Mouse (Mus musculus): ENCODE results near the gene Slc44a1.

Gene Slc44a1

DNA sequence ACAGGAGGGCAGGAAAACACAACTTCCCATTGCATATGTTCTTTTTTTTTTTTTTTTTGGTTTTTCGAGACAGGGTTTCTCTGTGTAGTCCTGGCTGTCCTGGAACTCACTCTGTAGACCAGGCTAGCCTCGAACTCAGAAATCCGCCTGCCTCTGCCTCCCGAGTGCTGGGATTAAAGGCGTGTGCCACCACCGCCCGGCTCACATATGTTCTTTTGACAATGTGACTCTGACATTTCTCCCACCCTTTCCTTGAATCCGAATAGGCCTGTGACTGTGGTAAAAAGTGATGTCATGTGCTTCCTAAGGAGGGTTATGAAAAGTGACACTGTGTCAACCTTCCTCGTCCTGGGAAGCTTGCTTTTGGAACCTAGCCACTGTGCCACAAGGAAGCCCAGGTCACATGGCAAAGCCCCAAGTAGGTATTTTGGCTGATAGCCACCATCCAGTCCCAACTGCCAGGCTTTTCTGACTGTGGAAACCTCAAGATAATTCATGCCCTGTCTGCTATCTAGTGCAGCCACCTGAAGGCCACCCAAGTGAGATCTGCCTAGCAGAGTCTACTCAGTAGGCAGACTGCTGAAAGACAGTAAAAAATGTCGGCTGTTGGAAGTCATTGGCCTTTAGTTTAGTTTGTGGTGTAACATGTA is 8.5 kb upstream of the Slc44a1 start:
- no peak for DNase-seq (ENCODE audit: low spot score in 2 of 2)

DNA sequence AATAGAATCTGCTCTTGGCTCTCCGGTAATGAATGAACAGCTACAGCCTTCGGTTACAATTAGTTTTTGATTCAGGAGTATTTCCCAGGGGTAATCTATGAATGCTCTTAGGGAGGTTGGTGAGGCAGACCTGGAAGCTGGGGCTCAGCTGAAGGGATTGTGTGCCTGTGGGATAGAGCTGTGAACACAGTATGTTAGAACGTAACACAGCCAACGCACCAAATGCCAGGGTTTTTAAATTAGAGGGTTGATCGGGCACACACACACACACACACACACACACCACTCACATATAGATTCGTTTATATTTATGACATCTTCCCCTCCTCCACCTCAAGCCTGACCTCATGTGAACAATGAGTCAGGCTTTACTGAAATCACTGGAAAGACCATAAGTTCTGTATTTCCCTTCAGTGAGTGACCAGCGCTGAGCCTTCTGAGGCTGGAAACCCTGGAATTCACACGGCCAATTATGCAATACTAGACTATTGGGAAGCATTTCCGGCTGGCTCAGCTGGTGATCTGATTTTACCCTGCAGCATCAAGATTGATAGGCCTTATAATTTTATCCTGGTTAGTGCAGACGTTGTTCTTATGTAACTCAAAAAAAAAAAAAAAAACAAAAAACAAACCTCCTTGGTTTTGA is 3.0 kb upstream of the Slc44a1 start:
- peak in 1 of 2 experiments; percentile 20 for DNase-seq (ENCODE audit: low spot score in 2 of 2)

DNA sequence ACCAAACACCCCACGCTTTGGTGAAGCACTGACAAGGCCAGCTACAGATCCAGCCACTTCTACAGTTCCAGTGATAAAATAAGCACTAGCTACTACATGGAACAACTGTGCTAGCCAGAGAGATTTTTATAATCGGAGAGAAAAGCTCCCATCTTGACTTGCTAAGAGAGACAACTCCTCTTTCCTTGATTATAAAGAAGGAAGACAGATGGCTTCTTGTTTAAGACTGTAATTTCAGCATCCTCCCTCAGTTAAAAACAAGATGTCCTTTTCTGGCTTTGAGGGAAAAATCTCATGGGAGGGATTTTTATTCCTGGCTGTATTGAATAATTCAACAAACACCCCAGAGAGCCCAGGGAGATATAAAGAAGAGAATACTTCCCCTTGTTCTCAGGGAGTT is 1.8 kb upstream of the Slc44a1 start:
- DNase-seq (ENCODE audit: low spot score in 2 of 2): no peak

DNA sequence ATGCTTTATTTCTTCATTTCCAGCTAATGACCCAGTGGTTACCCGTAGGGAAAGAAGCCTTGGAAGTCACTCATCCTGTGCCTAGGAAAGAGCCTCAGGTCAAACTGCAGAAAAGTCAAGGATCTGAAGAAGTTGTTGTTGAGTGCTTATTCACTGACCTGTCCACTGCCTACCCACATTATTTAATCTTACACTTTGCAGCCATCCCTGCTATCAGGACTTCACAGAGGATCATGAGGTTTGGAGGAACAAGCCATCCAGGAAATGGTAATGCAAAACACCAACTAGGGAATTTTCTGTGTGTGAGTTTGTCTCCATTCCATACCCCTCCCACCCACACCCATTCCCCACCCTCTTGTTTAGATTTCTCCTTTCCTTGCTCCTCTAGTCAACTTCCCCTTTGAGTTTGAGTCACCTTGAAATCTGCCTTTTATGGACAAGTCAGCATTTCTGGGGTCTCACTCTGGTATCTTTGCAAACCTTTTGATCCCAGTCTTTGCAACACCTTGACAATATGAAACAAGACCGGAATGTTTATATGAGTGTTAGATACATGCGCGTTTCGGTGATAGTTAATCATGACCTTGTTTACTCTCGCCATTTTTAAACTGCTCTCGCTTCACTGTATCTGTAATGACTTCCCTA is 1.3 kb upstream of the Slc44a1 start:
- no peak for DNase-seq (ENCODE audit: low spot score in 2 of 2)

DNA sequence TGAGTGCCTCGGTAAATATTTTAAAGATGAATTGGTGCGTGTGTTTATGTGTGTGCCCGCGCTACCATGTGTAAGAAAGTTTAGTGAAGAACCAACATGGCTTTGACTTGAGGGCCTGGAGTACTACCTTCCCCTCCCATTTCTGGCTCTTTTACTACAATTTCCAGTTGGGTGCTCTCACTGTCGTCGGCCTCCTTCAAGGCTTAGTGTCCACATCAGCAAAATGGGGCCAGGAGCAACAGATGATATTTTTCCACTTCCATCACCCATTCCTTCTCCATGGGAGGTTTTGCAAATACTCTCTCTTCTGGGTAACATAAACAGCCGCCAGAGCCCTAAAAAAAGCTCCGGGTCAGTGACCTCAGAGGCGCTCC is 590 bp upstream of the Slc44a1 start:
- no peak for DNase-seq (ENCODE audit: low spot score in 2 of 2)

DNA sequence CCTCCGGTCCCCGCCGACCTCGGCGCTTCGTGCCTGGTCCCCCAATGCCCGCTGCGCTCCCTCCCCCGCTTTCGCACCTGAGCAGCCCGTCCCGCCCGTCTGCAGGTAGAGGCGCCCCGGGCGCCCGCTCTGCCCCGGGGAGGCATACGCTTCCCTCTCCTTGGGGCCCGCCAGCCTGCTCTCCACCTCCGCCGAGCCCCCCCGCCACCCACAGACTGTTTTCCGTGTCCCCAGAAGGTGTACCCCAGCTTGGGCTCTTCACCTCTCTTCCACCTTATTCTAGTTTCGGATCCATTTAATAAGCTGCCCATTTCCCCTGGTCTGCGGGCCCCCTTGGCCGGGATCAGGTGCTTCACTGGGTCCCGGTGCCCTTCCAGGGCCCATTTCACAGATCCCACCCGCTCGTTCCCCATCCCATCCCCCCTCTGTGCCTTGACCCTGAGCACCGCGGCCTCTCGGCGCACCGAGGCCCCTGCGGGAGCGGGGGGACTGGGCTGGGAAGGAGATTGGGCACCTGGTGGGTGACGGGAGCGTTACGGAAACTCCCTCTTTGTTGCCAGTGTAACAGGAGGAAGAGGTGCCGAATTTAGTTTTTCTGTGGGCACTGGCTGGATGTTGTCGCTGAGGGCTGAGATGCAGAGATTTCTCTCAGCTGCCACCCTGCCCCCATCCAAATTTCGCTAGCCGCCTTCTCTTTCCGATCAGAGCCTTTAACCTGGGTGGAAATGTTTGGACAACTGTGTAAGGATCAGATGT is 781 bp downstream of the Slc44a1 start:
- peak; percentile 54 to 57 for DNase-seq (ENCODE audit: low spot score in 2 of 2)

DNA sequence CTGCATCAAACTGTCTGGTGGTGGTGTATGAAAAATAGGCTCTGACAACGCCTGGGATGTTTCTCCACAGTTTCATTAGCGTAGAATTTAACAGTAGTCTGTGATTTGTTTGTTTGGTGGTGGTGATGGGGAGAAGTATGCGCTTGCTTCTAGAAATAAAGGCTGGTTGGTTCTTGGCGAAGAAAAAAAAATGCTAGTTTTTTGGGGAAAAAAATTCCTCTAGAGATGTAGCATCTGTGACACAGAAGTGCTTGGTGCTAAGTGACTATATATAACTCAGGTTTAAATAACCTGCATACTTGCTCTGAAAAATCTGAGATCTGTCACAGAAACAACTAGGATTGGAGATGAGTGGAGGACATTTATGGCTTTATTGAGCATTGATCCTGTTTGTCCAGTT is 1.5 kb downstream of the Slc44a1 start:
- DNase-seq (ENCODE audit: low spot score in 2 of 2): no peak

DNA sequence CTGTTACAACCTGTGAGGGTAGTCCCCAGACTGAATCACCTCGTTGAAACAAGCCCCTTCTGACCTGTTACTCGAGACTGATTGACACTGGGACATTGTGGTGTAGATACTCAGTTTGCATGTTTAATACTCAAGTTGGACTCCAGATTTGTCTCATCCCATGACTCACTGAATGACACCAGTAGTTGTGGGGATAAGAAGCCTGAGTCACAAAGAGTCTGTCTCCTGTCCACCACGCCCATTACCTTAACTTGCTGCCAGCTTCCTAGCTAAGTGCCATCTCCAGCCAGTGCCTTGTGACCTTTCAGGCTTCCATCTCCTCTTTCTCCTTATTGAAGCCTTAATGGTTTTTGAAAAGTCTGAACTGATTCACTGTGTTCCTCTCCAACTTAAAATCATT is 6.0 kb downstream of the Slc44a1 start:
- DNase-seq (ENCODE audit: low spot score in 2 of 2): no peak

DNA sequence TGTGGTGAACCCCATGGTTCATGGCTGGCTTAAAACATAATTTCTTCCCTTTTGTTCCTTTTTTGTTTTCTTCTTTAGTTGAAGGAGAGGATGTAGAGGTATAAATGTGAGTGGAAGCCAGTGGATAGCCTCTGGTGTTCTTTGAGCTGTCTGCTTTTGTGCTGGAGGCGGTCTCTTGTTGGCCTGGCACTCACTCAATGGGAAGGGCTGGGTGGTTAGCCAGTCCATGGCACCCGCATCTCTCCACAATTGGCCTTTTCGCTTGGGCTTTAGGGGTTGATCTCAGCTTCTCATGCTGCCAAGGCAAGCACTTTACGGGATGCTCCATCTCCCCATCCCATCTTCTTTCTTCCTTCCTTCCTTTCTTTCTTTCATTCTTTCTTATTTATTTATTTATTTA is 7.6 kb downstream of the Slc44a1 start:
- no peak for DNase-seq (ENCODE audit: low spot score in 2 of 2)

DNA sequence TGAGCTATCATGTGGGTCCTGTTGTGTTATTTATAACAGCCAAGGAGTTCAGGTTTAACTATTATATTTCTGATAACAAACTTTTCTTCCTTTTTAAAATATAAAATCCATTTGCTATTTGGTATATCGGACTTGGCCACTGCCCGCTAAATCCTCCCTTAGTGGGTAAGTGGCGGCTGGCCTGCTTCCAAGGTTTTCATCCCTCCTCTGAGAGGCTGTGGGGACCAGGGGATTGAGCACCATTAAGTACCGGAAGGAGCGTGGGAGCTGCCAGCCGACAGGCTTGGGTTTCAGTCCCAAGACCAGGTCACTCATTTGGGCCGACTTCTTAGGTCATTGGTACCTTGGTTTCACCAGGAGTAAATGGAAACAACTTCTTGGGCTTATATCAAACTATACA is 10.5 kb downstream of the Slc44a1 start:
- no peak for DNase-seq (ENCODE audit: low spot score in 2 of 2)

DNA sequence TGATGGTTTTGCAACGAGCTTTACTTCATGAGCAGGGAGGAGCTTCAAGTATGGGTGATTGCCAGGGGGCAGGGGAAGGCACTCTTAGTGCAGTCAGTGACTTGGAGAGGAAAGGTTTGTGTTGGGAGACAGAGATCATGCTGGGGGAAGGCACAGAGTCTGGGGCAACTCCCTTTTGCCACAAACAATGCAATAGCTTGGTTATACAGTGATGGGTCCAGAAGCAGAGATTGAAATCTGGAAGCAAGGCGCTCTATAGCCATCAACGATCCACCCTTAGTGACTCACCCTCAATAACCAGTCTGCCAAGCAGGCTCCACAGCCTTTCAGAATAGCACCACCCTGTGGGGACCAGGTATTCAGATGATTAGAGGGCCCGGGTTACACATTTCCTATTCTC is 11.7 kb downstream of the Slc44a1 start:
- DNase-seq (ENCODE audit: low spot score in 2 of 2): no peak

DNA sequence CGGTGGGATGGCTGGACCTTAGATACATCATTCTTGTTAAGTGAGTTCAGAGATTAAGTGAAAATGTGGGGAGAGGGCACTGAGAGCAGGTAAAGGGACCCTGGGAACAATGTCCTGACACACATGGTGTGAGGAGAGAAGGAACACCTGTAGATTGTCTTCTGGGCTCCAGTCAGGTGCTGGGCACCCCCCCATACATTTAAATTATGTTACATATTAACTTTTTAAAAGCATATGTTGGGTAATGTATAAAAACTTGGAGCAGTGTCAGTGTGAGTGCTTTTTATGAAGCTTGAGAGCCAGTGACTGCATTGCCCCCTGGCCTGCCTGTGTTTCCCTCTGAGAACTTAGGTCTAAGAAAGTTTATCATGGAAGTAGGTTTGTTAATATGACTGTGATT is 12.2 kb downstream of the Slc44a1 start:
- no peak for DNase-seq (ENCODE audit: low spot score in 2 of 2)

DNA sequence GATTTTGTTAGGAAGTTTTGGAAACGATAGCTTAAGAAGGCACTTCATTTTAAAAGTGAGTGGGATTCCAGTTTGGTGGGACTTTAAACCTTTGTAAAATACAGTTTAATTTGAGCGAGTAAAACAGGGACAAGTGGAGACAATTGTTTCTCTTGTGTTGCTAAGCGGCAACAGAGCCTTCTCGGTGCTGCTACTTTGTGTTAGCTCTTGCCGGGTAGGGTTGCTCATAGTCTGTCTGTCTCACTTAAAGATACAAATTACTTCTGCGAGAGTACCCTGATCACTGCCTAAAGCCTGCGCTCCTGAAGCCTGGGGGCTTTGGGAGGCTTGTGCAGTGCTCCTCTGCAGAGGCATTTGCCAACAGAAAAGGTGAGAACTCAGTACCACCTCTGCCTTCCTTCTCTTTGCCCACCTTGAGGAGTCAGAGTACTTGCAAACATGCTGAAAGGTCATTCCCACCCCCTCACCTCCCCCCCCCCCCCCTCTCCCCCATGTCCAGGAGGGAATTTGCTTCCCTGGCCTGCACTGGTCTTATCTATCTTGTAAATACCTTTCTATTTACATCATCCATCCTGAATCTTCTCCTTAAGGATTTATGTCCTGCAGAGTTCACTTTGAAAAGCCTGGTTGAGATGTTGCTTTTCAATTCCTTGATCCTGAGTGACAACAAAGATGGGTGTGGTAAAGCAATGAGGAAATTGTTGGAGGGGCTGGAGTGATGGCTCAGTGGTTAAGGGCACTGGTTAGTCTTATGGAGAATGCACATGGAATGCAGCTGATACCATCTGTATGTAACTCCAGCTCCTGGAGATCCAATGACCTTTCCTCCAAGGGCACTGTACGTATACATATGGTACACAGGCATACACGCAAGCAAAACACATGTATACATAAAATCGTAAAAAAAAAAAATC is 13.0 kb downstream of the Slc44a1 start:
- DNase-seq (ENCODE audit: low spot score in 2 of 2): no peak

DNA sequence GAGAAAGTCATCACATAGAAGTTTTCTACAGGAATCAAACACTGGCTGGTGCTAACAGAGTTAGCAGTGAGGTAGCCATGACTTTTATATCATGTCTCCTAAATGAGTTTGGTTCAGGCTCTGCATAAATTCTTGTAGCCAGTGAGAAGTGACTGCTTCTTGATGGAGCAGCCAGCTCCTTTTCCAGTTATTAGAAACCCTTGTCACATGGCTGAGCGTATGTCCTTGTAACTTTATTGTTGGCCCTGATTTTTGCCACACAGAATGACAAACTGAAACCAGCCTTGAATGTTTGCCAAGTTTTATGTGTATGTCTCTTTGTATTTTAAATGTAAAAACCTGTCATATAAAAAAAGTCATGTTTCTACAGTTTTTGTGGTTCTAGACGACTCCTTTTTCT is 15.7 kb downstream of the Slc44a1 start:
- DNase-seq (ENCODE audit: low spot score in 2 of 2): no peak

DNA sequence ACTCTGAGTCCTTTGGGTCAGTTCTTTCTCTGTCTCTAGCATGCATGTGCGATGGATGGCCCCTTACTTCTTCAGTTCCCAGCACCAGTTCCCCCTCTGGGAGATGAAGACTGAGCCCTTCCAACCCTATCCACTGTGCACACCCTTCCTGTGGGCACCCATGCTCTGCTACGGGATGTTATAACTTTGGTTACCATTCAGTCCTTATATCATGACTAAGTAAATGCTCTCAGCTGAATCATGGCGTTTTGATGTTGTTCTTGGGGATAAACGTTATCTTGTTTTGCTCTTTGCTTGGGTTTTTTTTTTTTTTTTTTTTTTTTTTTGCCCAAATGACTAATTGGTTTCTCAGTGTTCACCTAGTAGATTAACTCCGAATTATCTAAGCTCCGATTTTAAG is 16.4 kb downstream of the Slc44a1 start:
- DNase-seq (ENCODE audit: low spot score in 2 of 2): no peak

DNA sequence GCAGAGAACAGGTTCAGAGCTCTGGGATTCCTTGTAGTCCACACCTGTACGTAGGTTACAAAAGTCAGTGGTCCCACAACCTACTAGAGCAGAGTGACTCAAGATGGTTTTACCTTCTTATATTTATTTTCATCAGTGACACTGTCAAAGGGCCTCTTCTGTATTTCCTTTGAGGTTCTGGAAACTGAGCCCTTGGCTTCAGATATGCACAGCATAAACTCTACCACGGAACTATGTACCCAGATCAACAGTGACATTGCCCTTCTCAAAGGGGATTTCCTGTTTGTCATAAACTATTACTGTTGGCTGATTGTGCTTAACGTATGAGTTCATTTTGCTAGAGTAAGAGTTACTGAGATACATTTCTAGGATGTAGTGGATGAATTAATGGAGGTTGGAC is 18.3 kb downstream of the Slc44a1 start:
- DNase-seq (ENCODE audit: low spot score in 2 of 2): no peak

DNA sequence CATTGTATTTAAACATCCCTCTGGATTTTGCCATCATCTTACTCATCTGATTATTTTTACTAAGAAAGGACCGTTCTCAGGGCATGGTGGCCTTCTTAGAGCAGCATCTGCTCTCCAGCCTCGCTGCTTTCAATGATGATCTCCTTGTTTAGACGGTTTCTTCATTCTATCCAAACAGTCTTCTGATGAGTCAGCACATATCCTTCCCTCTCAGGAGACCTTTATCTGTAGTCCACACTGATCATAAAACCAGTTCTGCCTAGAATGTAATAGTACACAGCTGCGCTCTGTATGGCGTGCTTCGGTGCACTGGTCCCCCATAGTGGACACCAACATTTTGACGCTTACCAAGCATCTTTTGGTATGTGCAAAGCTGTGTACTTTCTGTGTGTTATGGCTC is 19.5 kb downstream of the Slc44a1 start:
- no peak for DNase-seq (ENCODE audit: low spot score in 2 of 2)

DNA sequence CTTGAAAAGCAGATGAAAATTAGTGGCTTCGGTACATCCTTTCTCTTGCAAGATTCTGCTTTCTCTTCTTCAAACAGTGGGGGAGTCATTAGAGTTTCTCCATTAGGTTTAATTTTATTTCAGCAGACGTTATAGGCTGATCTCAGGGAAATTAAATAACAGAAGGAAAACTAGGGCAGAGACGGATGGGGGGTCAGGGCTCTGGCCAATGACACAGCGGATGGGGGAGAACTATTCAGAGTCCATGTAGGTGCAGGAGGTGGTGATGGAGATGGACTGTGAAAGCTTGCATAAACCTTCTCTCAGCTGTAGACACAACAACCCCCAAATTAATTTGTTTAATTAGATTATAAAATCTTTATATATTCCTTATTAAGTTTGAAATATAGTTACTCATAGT is 20.8 kb downstream of the Slc44a1 start:
- no peak for DNase-seq (ENCODE audit: low spot score in 2 of 2)

DNA sequence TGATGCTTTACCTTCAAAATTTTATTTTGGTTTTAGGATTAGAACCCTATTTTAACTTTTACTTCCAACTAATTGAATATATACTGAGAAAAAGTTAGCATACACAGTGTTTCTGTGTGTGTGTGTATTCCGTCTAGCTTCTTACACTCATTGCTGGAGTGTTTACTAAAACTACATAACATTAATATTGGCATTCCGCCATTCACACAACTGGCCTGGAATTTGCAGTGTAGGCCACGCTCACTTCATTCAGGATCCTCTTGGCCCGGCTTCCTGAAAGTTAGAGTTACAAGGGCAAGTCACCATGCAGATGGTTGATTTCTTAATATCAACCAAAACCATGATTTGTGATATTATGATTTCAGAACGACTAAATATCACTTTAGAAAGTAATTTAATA is 21.9 kb downstream of the Slc44a1 start:
- no peak for DNase-seq (ENCODE audit: low spot score in 2 of 2)

DNA sequence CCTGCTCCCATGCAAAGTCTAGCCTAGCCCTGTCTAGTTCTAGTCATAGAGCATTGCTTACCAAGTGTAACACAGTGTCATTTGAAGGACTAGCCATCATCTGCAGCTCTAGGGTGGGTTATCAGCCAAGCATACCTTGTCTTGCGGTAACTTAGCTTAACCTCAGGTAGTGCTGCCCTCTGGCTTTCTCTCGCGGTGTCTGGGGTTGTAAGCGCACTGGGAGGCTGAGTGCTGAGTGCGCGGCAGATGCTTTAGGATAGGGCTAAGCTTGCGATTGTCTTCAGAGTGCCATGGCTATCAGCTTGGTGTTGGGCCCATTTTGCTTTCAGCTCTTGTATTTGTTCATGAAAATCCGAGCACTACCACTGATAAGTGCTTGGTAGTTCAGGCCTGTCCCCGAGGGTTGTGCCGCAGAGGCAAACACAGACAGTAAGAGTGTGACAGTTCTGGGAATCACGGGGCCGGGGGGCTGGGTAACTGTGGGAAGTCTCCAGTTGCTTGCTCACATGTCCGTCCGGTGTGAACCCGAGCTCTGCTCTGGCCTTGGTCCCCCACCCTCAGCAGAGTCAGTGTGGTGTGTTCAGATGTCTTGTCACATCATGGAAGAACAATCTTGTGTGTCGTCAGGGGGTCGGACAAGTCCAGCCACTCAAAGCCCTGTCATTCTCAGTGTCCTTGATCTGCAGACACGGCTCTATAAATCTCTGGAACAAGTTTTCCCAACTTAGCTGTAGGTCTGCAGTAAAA is 22.5 kb downstream of the Slc44a1 start:
- no peak for DNase-seq (ENCODE audit: low spot score in 2 of 2)

DNA sequence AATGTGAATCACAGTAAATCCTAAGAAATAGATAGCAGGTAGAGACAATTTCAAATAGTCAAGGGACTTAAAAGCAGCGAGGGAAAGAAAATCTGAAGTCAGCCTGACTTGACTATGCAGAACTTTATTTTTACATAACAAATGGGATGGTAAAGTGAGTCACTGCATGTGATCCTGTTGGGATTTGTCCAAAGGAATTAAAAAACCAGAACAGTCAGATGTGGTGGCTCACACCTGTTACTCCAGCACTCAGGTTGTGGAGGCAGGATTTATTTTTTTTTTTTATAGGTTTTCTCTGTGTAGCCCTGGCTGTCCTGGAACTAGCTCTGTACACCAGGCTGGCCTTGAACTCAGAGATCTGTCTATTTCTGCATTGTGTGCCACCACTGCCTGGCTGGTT is 25.7 kb downstream of the Slc44a1 start:
- no peak for DNase-seq (ENCODE audit: low spot score in 2 of 2)
